Mouse (Mus musculus): ENCODE measurements around the gene Csgalnact2. TPM values are rescaled to one million over a fixed set of nuclear protein-coding genes. Genes with fewer than 3 reads are reported as not detected.
A peak's percentile ranks its signal among the peaks of the same experiment; 100 is the strongest.

The Csgalnact2 gene
- total RNA-seq, 2 experiments from 2014 or later: 13.4 to 14.0 TPM

GRCm38 (mm10) chr6:118140961-118141360 is 2.0 kb upstream of the Csgalnact2 start:
- no peak for DNase-seq
- intact Hi-C loops (cut with DNase I): no loop called here

GRCm38 (mm10) chr6:118137148-118137547 is 1.8 kb downstream of the Csgalnact2 start:
- intact Hi-C loops (cut with DNase I): no loop called here
- no peak for DNase-seq

DNA sequence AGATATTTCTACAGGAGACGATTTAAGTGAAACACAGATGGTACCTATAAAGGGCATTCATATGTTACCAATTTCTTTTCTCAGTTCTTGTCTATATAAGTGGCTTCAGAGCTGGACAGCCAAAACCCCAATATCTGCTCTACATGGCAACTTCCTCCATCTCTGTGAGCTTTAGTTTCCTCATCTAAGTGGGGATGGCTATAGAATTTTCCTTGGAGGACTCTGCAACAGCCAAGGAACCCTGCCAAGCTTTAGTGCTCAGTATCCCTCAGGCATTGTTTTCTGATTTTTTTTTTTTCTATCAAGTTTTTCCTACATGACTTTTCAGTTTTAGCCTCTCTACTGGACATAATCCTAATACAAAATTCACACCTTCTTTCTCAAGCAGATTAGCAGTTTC is 4.5 kb downstream of the Csgalnact2 start:
- intact Hi-C loops (cut with DNase I): no loop called here
- no peak for DNase-seq

- intact Hi-C loops (cut with DNase I): no loop called here
- no peak for DNase-seq
Measured at GRCm38 (mm10) chr6:118130022-118130421, 8.9 kb downstream of the Csgalnact2 start.

GRCm38 (mm10) chr6:118127827-118128487 is 11.0 kb downstream of the Csgalnact2 start:
- no peak for DNase-seq
- intact Hi-C loops (cut with DNase I): no loop called here

DNA sequence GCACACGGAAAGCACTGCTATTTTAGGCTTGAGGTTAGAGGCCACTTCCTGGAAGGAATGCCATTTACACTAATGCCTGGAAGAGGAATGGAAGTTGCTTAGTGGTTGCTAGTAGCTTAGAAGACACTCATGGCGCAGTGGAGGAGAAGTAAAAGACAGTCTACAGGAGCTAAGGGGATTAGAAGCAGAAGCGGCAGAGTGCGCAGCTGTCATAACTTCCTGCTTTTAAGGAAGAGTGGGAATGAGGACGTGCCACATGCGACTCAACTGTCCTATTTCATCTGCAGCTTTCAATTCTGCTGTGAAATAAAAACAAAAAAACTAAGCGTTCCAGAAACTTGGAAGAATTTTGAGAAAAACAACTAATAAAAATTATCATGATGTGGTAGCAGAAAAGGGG is 11.7 kb downstream of the Csgalnact2 start:
- DNase-seq: no peak
- intact Hi-C loops (cut with DNase I): no loop called here

- intact Hi-C loops (cut with DNase I): no loop called here
Measured at GRCm38 (mm10) chr6:118126577-118126976, 12.4 kb downstream of the Csgalnact2 start.

DNA sequence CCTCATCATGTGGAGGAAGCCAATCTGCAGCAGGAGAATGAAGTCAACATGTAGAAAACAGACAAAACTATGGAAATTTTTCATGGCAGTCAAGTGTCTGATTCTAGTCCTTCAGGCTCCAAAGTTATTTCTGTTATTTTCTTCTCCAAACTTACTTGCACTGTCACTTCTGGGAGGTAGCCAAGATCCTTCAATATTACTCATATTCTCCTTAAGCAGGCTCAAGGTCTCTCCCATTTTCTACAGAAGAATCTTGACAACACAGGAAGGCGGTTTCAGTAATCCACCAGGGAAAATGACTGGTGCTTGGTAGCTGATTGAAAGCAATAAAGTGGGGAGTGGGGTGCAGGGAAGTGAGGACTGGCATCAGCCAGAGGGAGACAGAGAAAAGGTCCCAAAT is 16.2 kb downstream of the Csgalnact2 start:
- DNase-seq: no peak
- intact Hi-C loops (cut with DNase I): no loop called here

More at GRCm38 (mm10) chr6:118126577-118126976, 12.4 kb downstream of the Csgalnact2 start:
- DNase-seq: no peak

DNA sequence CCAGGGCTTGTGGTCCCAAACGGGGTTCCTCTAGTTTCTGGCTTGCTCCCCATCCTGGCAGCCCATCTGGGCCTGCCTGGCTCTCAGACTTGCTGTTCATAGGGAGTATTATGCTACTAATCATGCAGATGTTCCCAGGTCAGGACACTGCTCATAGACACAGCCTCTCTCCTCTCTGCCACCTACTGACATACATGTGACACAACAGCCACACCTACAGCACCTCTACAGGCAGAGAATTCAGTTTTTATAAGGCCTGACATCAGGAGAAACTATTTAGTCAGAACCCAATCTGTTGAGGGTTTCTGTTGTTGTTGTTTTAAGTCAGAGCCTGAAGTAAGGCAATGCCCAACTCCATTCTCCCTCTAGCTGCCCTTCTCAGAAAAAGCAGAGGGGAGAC is 27.1 kb downstream of the Csgalnact2 start:
- intact Hi-C loops (cut with DNase I): no loop called here

DNA sequence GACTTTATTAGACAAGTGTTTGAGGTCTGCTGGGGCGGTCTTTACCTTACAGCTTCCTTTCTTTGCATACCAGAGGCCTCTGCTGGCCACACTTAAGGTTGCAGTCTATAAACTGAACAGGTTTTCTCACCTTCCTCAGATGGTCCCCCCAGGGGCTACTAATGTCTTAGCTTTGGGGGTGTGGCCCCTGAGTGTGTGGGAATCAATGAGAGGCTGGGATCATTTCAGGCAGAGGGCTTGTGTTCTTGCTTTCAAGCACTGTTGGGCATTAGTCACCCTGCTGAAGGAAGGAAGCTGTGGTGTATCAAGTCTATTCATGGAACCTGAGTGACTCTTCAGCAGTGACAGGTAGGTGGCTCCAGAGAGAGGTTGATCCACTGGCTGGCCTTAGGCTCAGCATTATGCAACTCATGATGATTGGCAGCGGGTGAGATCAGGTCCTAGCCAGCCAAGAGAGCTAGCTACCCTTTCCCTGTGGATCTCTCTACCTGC is 39.6 kb downstream of the Csgalnact2 start:
- DNase-seq: peak; percentile 40
- intact Hi-C loops (cut with DNase I): loop anchor here (10.0 kb wide), 2 partner anchors 165 to 245 kb away; partner anchors contain the start of gene Fxyd4

More for the DNA sequence above, 27.1 kb downstream of the Csgalnact2 start:
- DNase-seq: no peak

DNA sequence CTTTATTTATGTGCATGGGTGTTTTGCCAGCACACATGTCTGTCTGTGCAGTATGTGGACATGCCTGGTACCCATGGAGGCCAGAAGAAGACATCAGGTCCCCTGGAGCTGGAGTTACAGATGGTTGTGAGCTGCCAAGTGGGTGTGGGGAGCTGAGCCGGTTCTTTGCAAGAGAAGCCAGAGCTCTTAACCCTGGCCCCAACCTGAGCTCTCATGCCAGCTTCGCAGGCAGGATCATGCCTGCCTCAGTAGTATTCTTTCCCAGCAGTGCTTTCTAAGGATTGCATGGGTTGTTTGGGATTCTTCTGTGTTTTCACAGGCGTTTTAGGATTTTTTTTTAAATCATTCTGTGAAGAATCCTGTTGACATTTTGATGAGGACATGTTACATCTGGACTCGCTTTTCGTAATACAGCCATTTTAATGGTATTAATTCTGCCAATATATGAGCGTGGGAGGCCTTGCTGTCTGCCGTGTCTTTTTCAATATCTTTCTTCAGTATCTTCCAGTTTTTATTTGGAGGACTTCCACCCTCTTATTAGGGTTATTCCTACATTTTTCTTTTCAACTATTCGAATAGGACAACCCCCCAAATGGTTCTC is 41.1 kb downstream of the Csgalnact2 start:
- intact Hi-C loops (cut with DNase I): loop anchor here (10.0 kb wide), 2 partner anchors 163 to 243 kb away; partner anchors contain the start of gene Fxyd4
- no peak for DNase-seq

DNA sequence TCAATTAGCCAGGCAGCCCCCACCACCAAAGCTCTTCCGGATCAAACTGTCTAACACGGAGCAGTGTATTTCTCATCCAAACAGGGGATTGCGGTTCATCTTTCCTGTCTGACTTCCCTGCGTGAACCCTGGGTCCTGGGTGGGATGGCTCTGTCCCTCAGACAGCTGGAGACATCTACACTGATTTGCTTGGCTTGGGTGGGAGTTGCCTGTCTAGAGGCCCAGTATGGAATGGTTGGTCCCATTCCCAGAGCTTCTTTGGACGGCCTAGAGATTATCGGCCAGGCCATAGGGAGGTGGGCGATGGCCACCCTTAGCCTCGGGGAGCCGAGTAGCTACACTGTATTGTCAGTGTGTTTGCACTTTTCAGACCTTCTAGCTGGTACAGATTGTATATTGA is 48.1 kb downstream of the Csgalnact2 start:
- DNase-seq: no peak
- intact Hi-C loops (cut with DNase I): loop anchor here (10.0 kb wide), 2 partner anchors 156 to 236 kb away; partner anchors contain the start of gene Fxyd4

GRCm38 (mm10) chr6:118088750-118089440 is 50.0 kb downstream of the Csgalnact2 start:
- intact Hi-C loops (cut with DNase I): no loop called here
- DNase-seq: peak; percentile 32

GRCm38 (mm10) chr6:118087955-118088354 is 51.0 kb downstream of the Csgalnact2 start:
- no peak for DNase-seq
- intact Hi-C loops (cut with DNase I): no loop called here

DNA sequence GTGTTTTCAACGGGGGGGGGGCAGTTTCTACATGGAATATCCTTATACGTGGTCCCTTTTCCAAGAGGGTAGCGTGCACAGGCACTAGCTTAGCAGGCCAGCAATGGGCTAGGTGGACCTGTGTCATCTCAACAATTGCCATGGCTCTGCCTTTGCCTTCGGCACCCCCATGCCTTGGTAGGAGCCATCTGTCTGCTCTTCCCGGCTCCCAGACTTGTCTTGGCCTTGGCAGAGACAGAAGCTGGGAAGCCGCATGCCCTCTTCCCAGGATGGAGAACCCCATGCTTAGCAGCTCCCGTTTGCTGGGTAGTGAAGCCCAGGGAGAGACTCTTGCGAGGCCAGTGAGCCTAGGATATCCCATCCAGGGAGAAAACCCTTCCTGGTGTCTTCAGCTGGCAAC is 54.3 kb downstream of the Csgalnact2 start:
- intact Hi-C loops (cut with DNase I): no loop called here
- no peak for DNase-seq

GRCm38 (mm10) chr6:118083608-118084007 is 55.3 kb downstream of the Csgalnact2 start:
- intact Hi-C loops (cut with DNase I): no loop called here
- no peak for DNase-seq

GRCm38 (mm10) chr6:118082384-118082783 is 56.6 kb downstream of the Csgalnact2 start:
- no peak for DNase-seq
- intact Hi-C loops (cut with DNase I): no loop called here

- intact Hi-C loops (cut with DNase I): no loop called here
- DNase-seq: no peak
Measured at GRCm38 (mm10) chr6:118080711-118081110, 58.2 kb downstream of the Csgalnact2 start.

- intact Hi-C loops (cut with DNase I): no loop called here
- DNase-seq: no peak
Measured at GRCm38 (mm10) chr6:118079762-118080465, 59.0 kb downstream of the Csgalnact2 start.

GRCm38 (mm10) chr6:118079292-118079691 is 59.6 kb downstream of the Csgalnact2 start:
- no peak for DNase-seq
- intact Hi-C loops (cut with DNase I): no loop called here

DNA sequence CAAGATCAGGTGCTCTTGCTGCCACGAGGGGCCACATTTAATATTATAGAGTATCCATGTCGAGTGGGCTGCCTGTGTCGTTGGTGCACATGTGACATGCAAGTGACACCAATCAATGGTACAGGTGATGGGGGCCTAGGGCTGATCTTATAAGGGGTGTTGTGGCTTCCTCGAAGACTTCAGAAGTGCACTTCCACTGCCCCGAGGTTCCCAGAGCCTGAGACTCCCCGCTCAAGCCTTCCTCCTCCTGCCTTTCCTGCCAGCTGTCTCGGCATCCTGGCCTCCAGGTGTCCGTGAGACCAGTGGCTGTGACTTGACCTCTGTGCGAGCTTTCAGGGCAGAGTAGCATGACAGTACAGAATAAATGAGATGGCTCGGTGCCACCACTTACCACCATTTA is 60.2 kb downstream of the Csgalnact2 start:
- DNase-seq: no peak
- intact Hi-C loops (cut with DNase I): no loop called here
